Mouse (Mus musculus) urinary bladder, postnatal 25 days (tissue): ENCODE results near the gene Nup160.

Experiments used
- DNase-seq: peaks from one replicate; pipeline ENCODE4 v3.0.0; 2022; ENCODE audit warnings: low spot score

Nup160 gene

GRCm38 (mm10) chr2:90661426-90661825 is 15.6 kb upstream of the Nup160 start:
- no peak for DNase-seq

- DNase-seq: no peak
Measured at GRCm38 (mm10) chr2:90666591-90667387, 10.2 kb upstream of the Nup160 start.

GRCm38 (mm10) chr2:90667388-90668265 is 9.4 kb upstream of the Nup160 start:
- no peak for DNase-seq

- no peak for DNase-seq
Measured at GRCm38 (mm10) chr2:90670343-90670742, 6.7 kb upstream of the Nup160 start.

GRCm38 (mm10) chr2:90673339-90673738 is 3.7 kb upstream of the Nup160 start:
- DNase-seq: no peak

- no peak for DNase-seq
Measured at GRCm38 (mm10) chr2:90674555-90674954, 2.5 kb upstream of the Nup160 start.

- no peak for DNase-seq
Measured at GRCm38 (mm10) chr2:90675488-90675887, 1.5 kb upstream of the Nup160 start.

GRCm38 (mm10) chr2:90678256-90679060 is 1.4 kb downstream of the Nup160 start:
- DNase-seq: no peak

GRCm38 (mm10) chr2:90679061-90679810 is 2.2 kb downstream of the Nup160 start:
- DNase-seq: peak; percentile 96

GRCm38 (mm10) chr2:90700943-90701342 is 23.9 kb downstream of the Nup160 start:
- no peak for DNase-seq

GRCm38 (mm10) chr2:90708548-90708947 is 31.5 kb downstream of the Nup160 start:
- DNase-seq: no peak

GRCm38 (mm10) chr2:90715555-90716092 is 38.6 kb downstream of the Nup160 start:
- DNase-seq: no peak

- DNase-seq: no peak
Measured at GRCm38 (mm10) chr2:90717366-90717765, 40.4 kb downstream of the Nup160 start.

GRCm38 (mm10) chr2:90717948-90718347 is 40.9 kb downstream of the Nup160 start:
- DNase-seq: no peak

GRCm38 (mm10) chr2:90726818-90727217 is 49.8 kb downstream of the Nup160 start:
- DNase-seq: no peak

- no peak for DNase-seq
Measured at GRCm38 (mm10) chr2:90735326-90735725, 58.3 kb downstream of the Nup160 start.

- no peak for DNase-seq
Measured at GRCm38 (mm10) chr2:90738801-90739200, 61.8 kb downstream of the Nup160 start.

- no peak for DNase-seq
Measured at GRCm38 (mm10) chr2:90739327-90739726, 62.3 kb downstream of the Nup160 start.

GRCm38 (mm10) chr2:90739921-90740320 is 62.9 kb downstream of the Nup160 start:
- no peak for DNase-seq

GRCm38 (mm10) chr2:90744285-90745052 is 67.5 kb downstream of the Nup160 start:
- peak; percentile 18 for DNase-seq
